Mouse (Mus musculus): Measurements from ENCODE around the gene Olfr23. TPM values are rescaled to one million over a fixed set of nuclear protein-coding genes. Genes with fewer than 3 reads are reported as not detected.
"Not testable (repeated sequence)": the region's sequence is repeated elsewhere in the genome, so short reads cannot be mapped to it uniquely, and the experiment has no call there.

Olfr23 gene
- not detected in 2 replicates for polyA plus RNA-seq (2014; fragmentation: Nextera tagmentation; extraction: Ambion mirVana)

GRCm38 (mm10) chr11:73936377-73936776 is at the start of gene Olfr23:
Olfr23 (plus strand) TSS chr11:73936677.
- Histone ChIP-seq H3K4me1 (replicated peaks; ENCODE audit: control insufficient read depth, insufficient read depth, low read length) (no peaks in the 10 kb centered on the region), H3K27ac (no peak within 1 kb of the TSS), H3K36me3 (replicated peaks; ENCODE audit: control insufficient read depth, insufficient read depth) (no peaks in the 10 kb centered on the region), H3K27me3 (ENCODE audit: control insufficient read depth, insufficient read depth, low read length) (no peaks in the 10 kb centered on the region), H3K9ac (no peak within 1 kb of the TSS), H3K4me3 (replicated peaks; ENCODE audit: low read length) (no peak within 1 kb of the TSS), H3K4me2 (replicated peaks) (no peak within 1 kb of the TSS), H3K9me3 (ENCODE audit: control insufficient read depth, low read length) (peaks cover 13% of the 10 kb centered on the region; the same call in 1 of the 2 replicates)
- DNase-seq (ENCODE audit: low spot score) (no peak), ATAC-seq (ENCODE audit: low FRiP score) (no peak)

- Histone ChIP-seq H3K4me1 (replicated peaks; ENCODE audit: control insufficient read depth, insufficient read depth, low read length) (no peaks in the 10 kb centered on the region), H3K9ac (no peak within 1 kb of the TSS), H3K27me3 (ENCODE audit: control insufficient read depth, insufficient read depth, low read length) (no peaks in the 10 kb centered on the region), H3K4me2 (replicated peaks) (no peak within 1 kb of the TSS), H3K27ac (no peak within 1 kb of the TSS), H3K36me3 (replicated peaks; ENCODE audit: control insufficient read depth, insufficient read depth) (no peaks in the 10 kb centered on the region), H3K4me3 (replicated peaks; ENCODE audit: low read length) (no peak within 1 kb of the TSS), H3K9me3 (ENCODE audit: control insufficient read depth, low read length) (peaks cover 14% of the 10 kb centered on the region)
- 94% methylated on average over 1 of the region's 1 CpGs for WGBS
- DNase-seq (ENCODE audit: low spot score) (no peak), ATAC-seq (ENCODE audit: low FRiP score) (no peak)
Observed at GRCm38 (mm10) chr11:73890671-73891070, 45.8 kb upstream of the Olfr23 start, which contains the start of gene Olfr394. Olfr394 (minus strand) TSS chr11:73890771.

GRCm38 (mm10) chr11:73909199-73909598 is 27.3 kb upstream of the Olfr23 start, which contains the start of gene Olfr395:
Olfr395 (minus strand) TSS chr11:73909299.
- not testable (repeated sequence) for H3K4me2 ChIP-seq (replicated peaks); H3K27ac ChIP-seq; H3K27me3 ChIP-seq (ENCODE audit: control insufficient read depth, insufficient read depth, low read length); H3K36me3 ChIP-seq (replicated peaks; ENCODE audit: control insufficient read depth, insufficient read depth); H3K4me3 ChIP-seq (replicated peaks; ENCODE audit: low read length); H3K9me3 ChIP-seq (ENCODE audit: control insufficient read depth, low read length); H3K9ac ChIP-seq; DNase-seq (ENCODE audit: low spot score); H3K4me1 ChIP-seq (replicated peaks; ENCODE audit: control insufficient read depth, insufficient read depth, low read length); ATAC-seq (ENCODE audit: low FRiP score)
- 80% methylated on average over 4 of the region's 4 CpGs for WGBS

GRCm38 (mm10) chr11:73960517-73960916 is 24.0 kb downstream of the Olfr23 start, which contains the start of gene Olfr397:
Olfr397 (plus strand) TSS chr11:73960817.
- H3K27me3 ChIP-seq (ENCODE audit: control insufficient read depth, insufficient read depth, low read length), result no peaks in the 10 kb centered on the region
- H3K27ac ChIP-seq, result no peak within 1 kb of the TSS
- no peak within 1 kb of the TSS for H3K9ac ChIP-seq
- no peak within 1 kb of the TSS for H3K4me3 ChIP-seq (replicated peaks; ENCODE audit: low read length)
- H3K36me3 ChIP-seq (replicated peaks; ENCODE audit: control insufficient read depth, insufficient read depth), result no peaks in the 10 kb centered on the region
- H3K9me3 ChIP-seq (ENCODE audit: control insufficient read depth, low read length), result peaks cover 33% of the 10 kb centered on the region
- H3K4me2 ChIP-seq (replicated peaks), result no peak within 1 kb of the TSS
- ATAC-seq (ENCODE audit: low FRiP score) (no peak), DNase-seq (ENCODE audit: low spot score) (no peak)
- no peaks in the 10 kb centered on the region for H3K4me1 ChIP-seq (replicated peaks; ENCODE audit: control insufficient read depth, insufficient read depth, low read length)
- WGBS, result 85% methylated on average over 1 of the region's 1 CpGs

- ATAC-seq (ENCODE audit: low FRiP score) (no peak), DNase-seq (ENCODE audit: low spot score) (no peak)
Observed at GRCm38 (mm10) chr11:73990307-73990706, 53.8 kb downstream of the Olfr23 start, which contains the start of gene Olfr398. Olfr398 (minus strand) TSS chr11:73990407.

More at GRCm38 (mm10) chr11:73990307-73990706, 53.8 kb downstream of the Olfr23 start, which contains the start of gene Olfr398:
- no peak within 1 kb of the TSS for H3K4me2 ChIP-seq (replicated peaks)
- H3K36me3 ChIP-seq (replicated peaks; ENCODE audit: control insufficient read depth, insufficient read depth), result no peaks in the 10 kb centered on the region
- no peak within 1 kb of the TSS for H3K27ac ChIP-seq
- peaks cover 10% of the 10 kb centered on the region for H3K9me3 ChIP-seq (ENCODE audit: control insufficient read depth, low read length)
- no peaks in the 10 kb centered on the region for H3K27me3 ChIP-seq (ENCODE audit: control insufficient read depth, insufficient read depth, low read length)
- no peaks in the 10 kb centered on the region for H3K4me1 ChIP-seq (replicated peaks; ENCODE audit: control insufficient read depth, insufficient read depth, low read length)
- H3K4me3 ChIP-seq (replicated peaks; ENCODE audit: low read length), result no peak within 1 kb of the TSS
- no peak within 1 kb of the TSS for H3K9ac ChIP-seq

Other genes with a start within 250 kb of the Olfr23 start
- not detected in 2 replicates for gene Zfp735, start 247.9 kb upstream of the Olfr23 start, polyA plus RNA-seq (2014; fragmentation: Nextera tagmentation; extraction: Ambion mirVana)
- gene Olfr389, start 156.0 kb upstream of the Olfr23 start, polyA plus RNA-seq (2014; fragmentation: Nextera tagmentation; extraction: Ambion mirVana), result not detected in 2 replicates
- gene Olfr390, start 153.7 kb upstream of the Olfr23 start, polyA plus RNA-seq (2014; fragmentation: Nextera tagmentation; extraction: Ambion mirVana), result not detected in 2 replicates
- not detected in 2 replicates for gene Olfr391-ps, start 133.6 kb upstream of the Olfr23 start, polyA plus RNA-seq (2014; fragmentation: Nextera tagmentation; extraction: Ambion mirVana)
- not detected in 2 replicates for gene Olfr392, start 119.6 kb upstream of the Olfr23 start, polyA plus RNA-seq (2014; fragmentation: Nextera tagmentation; extraction: Ambion mirVana)
- not detected in 2 replicates for gene Olfr393, start 85.2 kb upstream of the Olfr23 start, polyA plus RNA-seq (2014; fragmentation: Nextera tagmentation; extraction: Ambion mirVana)
- not detected in 2 replicates for gene Olfr394, start 45.9 kb upstream of the Olfr23 start, polyA plus RNA-seq (2014; fragmentation: Nextera tagmentation; extraction: Ambion mirVana)
- gene Olfr395, start 27.4 kb upstream of the Olfr23 start, polyA plus RNA-seq (2014; fragmentation: Nextera tagmentation; extraction: Ambion mirVana), result not detected in 2 replicates
- gene Olfr397, start 24.1 kb downstream of the Olfr23 start, polyA plus RNA-seq (2014; fragmentation: Nextera tagmentation; extraction: Ambion mirVana), result not detected in 2 replicates
- gene Olfr398, start 53.7 kb downstream of the Olfr23 start, polyA plus RNA-seq (2014; fragmentation: Nextera tagmentation; extraction: Ambion mirVana), result not detected in 2 replicates
- gene Olfr139, start 119.9 kb downstream of the Olfr23 start, polyA plus RNA-seq (2014; fragmentation: Nextera tagmentation; extraction: Ambion mirVana), result not detected in 2 replicates
- not detected in 2 replicates for gene Olfr399, start 119.9 kb downstream of the Olfr23 start, polyA plus RNA-seq (2014; fragmentation: Nextera tagmentation; extraction: Ambion mirVana)
- not detected in 2 replicates for gene Zfp616, start 133.3 kb downstream of the Olfr23 start, polyA plus RNA-seq (2014; fragmentation: Nextera tagmentation; extraction: Ambion mirVana)
- gene Olfr401, start 177.0 kb downstream of the Olfr23 start, polyA plus RNA-seq (2014; fragmentation: Nextera tagmentation; extraction: Ambion mirVana), result not detected in 2 replicates
- gene Olfr402, start 216.9 kb downstream of the Olfr23 start, polyA plus RNA-seq (2014; fragmentation: Nextera tagmentation; extraction: Ambion mirVana), result not detected in 2 replicates
- gene Olfr403, start 249.6 kb downstream of the Olfr23 start, polyA plus RNA-seq (2014; fragmentation: Nextera tagmentation; extraction: Ambion mirVana), result not detected in 2 replicates

All from hindbrain, embryonic 14.5 days (tissue).